Mouse (Mus musculus) kidney, postnatal 0 days (tissue): ENCODE data around the gene Taf15. TPM values are rescaled to one million over a fixed set of nuclear protein-coding genes. Genes with fewer than 3 reads are reported as not detected.

Experiments used
- ATAC-seq: fragments of 200-750 bp; cut with Nextera tagmentation; replicated peaks from 2 replicates; pipeline ENCODE4 v1.8.0; 2017; ENCODE audit warnings: low read depth, moderate number of reproducible peaks, moderate TSS enrichment, moderate library complexity; ENCODE audit not compliant: low FRiP score
- DNase-seq: peaks from one replicate; pipeline ENCODE4 v3.0.0-alpha.2; 2016; ENCODE audit warnings: low spot score
- H3K27ac ChIP-seq: fragments of 300-500 bp; sonication (generic); 2 replicates; pipeline ENCODE4 v1.5.1; 2014; ENCODE audit warnings: mild to moderate bottlenecking
- H3K27me3 ChIP-seq: fragments of 300-500 bp; sonication (generic); 2 replicates; pipeline ENCODE4 v1.6.1; 2014; ENCODE audit warnings: low read length, mixed read lengths; ENCODE audit not compliant: insufficient read depth
- H3K36me3 ChIP-seq: fragments of 300-500 bp; sonication (generic); 2 replicates; pipeline ENCODE4 v1.6.1; 2014; ENCODE audit warnings: low read length, mixed read lengths; ENCODE audit not compliant: insufficient read depth
- H3K4me1 ChIP-seq: fragments of 300-500 bp; sonication (generic); replicated peaks from 2 replicates; pipeline ENCODE4 v1.6.1; 2014; ENCODE audit warnings: antibody characterized with exemption, low read length, mixed read lengths; ENCODE audit not compliant: insufficient read depth
- H3K4me2 ChIP-seq: fragments of 300-500 bp; sonication (generic); 2 replicates; pipeline ENCODE4 v1.6.1; 2014; ENCODE audit warnings: mild to moderate bottlenecking, low read length, moderate library complexity, mixed read lengths
- H3K4me3 ChIP-seq: fragments of 300-500 bp; sonication (generic); replicated peaks from 2 replicates; pipeline ENCODE4 v1.5.1; 2014; ENCODE audit warnings: low read depth, low read length
- H3K9ac ChIP-seq: fragments of 300-500 bp; sonication (generic); 2 replicates; pipeline ENCODE4 v1.6.1; 2014; ENCODE audit warnings: low read depth, low read length
- H3K9me3 ChIP-seq: fragments of 300-500 bp; sonication (generic); replicated peaks from 2 replicates; pipeline ENCODE4 v1.6.1; 2016; ENCODE audit warnings: low read length, inconsistent platforms, mixed read lengths
- CTCF ChIP-seq: IDR thresholded peaks from 2 replicates; pipeline ENCODE4 v1.5.1; 2016; ENCODE audit warnings: antibody characterized with exemption, low read depth, mild to moderate bottlenecking, moderate library complexity
- WGBS: fragments of 180-500 bp; shearing (Covaris S2); extraction: QIAGEN DNeasy Blood & Tissue Kit; methylation state at CpG from one replicate; pipeline ENCODE4 v1.1.7; 2014; 5-methylcytosine and 5-hydroxymethylcytosine counted together
- polyA plus RNA-seq: library from polyadenylated mRNA; unstranded; fragments of >200 nt; fragmentation: Nextera tagmentation; extraction: Ambion mirVana; gene quantifications from 2 replicates; pipeline ENCODE4 v1.2.1, GENCODE M21; 2015

The Taf15 gene
- polyA plus RNA-seq, 1 experiment from 2014 or later: 5.7 TPM

- Histone ChIP-seq H3K4me1 (peaks cover 5% of the 10 kb centered on the region; the same call in 1 of the 2 replicates), H3K9ac (no peak overlapping the region), H3K4me2 (no peak overlapping the region), H3K27ac (no peak overlapping the region), H3K27me3 (peaks cover 3% of the 10 kb centered on the region; the same call in 1 of the 2 replicates), H3K9me3 (no peaks in the 10 kb centered on the region), H3K36me3 (no peaks in the 10 kb centered on the region), H3K4me3 (no peak overlapping the region)
- DNase-seq (no peak), ATAC-seq (no peak)
- TF ChIP-seq CTCF: no peak
- 13% methylated on average over 2 of the region's 2 CpGs for WGBS
Observed at GRCm38 (mm10) chr11:83465976-83466375, 6.9 kb upstream of the Taf15 start.

- Histone ChIP-seq H3K4me3 (no peak overlapping the region), H3K27ac (peak overlapping the region; percentile 54; the same call in 1 of the 2 replicates)
- 54% methylated on average over 11 of the region's 11 CpGs for WGBS
Observed at GRCm38 (mm10) chr11:83467120-83467652, 5.7 kb upstream of the Taf15 start.

GRCm38 (mm10) chr11:83468765-83469164, 4.1 kb upstream of the Taf15 start:
- 86% methylated on average over 3 of the region's 3 CpGs for WGBS
- Histone ChIP-seq H3K27me3 (peaks cover 3% of the 10 kb centered on the region; the same call in 1 of the 2 replicates), H3K27ac (no peak overlapping the region), H3K9ac (no peak overlapping the region), H3K36me3 (no peaks in the 10 kb centered on the region), H3K4me3 (no peak overlapping the region), H3K4me2 (no peak overlapping the region), H3K4me1 (no peaks in the 10 kb centered on the region), H3K9me3 (no peaks in the 10 kb centered on the region)
- ATAC-seq (no peak), DNase-seq (no peak)
- TF ChIP-seq CTCF: no peak

More at GRCm38 (mm10) chr11:83467120-83467652, 5.7 kb upstream of the Taf15 start:
- H3K9me3 ChIP-seq: no peaks in the 10 kb centered on the region
- H3K9ac ChIP-seq: no peak overlapping the region
- H3K4me2 ChIP-seq: no peak overlapping the region
- peaks cover 3% of the 10 kb centered on the region; the same call in 1 of the 2 replicates for H3K27me3 ChIP-seq
- DNase-seq (peak; percentile 54), ATAC-seq (0 out of 2 replicates have a peak, but pooled peaks have one; percentile 37)
- peaks cover 5% of the 10 kb centered on the region; the same call in 1 of the 2 replicates for H3K4me1 ChIP-seq
- TF ChIP-seq CTCF: no peak
- no peaks in the 10 kb centered on the region for H3K36me3 ChIP-seq

GRCm38 (mm10) chr11:83471766-83472165, 1.1 kb upstream of the Taf15 start:
- no peaks in the 10 kb centered on the region for H3K9me3 ChIP-seq
- no peak overlapping the region for H3K9ac ChIP-seq
- no peak overlapping the region for H3K27ac ChIP-seq
- no peaks in the 10 kb centered on the region for H3K36me3 ChIP-seq
- H3K4me3 ChIP-seq: no peak overlapping the region
- 85% methylated on average over 2 of the region's 2 CpGs for WGBS
- ATAC-seq: no peak
- no peak for DNase-seq
- peaks cover 7% of the 10 kb centered on the region for H3K4me1 ChIP-seq
- no peaks in the 10 kb centered on the region for H3K27me3 ChIP-seq
- peak overlapping the region; percentile 78; the same call in 1 of the 2 replicates for H3K4me2 ChIP-seq
- no peak for TF ChIP-seq CTCF

- TF ChIP-seq CTCF: no peak
- Histone ChIP-seq H3K4me1 (peaks cover 7% of the 10 kb centered on the region), H3K36me3 (no peaks in the 10 kb centered on the region), H3K9ac (peak overlapping the region; percentile 89), H3K4me3 (peak overlapping the region; percentile 80), H3K4me2 (peak overlapping the region; percentile 78), H3K27me3 (no peaks in the 10 kb centered on the region), H3K9me3 (no peaks in the 10 kb centered on the region), H3K27ac (peak overlapping the region; percentile 95)
- DNase-seq (peak; percentile 31), ATAC-seq (peak; percentile 85)
- WGBS: under 1% methylated on average over 44 of the region's 52 CpGs
Observed at GRCm38 (mm10) chr11:83473235-83474016, 540 bp downstream of the Taf15 start.

GRCm38 (mm10) chr11:83491488-83491887, 18.6 kb downstream of the Taf15 start:
- no peak for ATAC-seq

More at GRCm38 (mm10) chr11:83491488-83491887, 18.6 kb downstream of the Taf15 start:
- no peak overlapping the region for H3K4me3 ChIP-seq
- H3K9ac ChIP-seq: no peak overlapping the region
- H3K27ac ChIP-seq: no peak overlapping the region
- no peak for DNase-seq
- H3K4me1 ChIP-seq: no peaks in the 10 kb centered on the region
- no peaks in the 10 kb centered on the region for H3K9me3 ChIP-seq
- peaks cover 14% of the 10 kb centered on the region; the same call in 1 of the 2 replicates for H3K36me3 ChIP-seq
- WGBS: 83% methylated on average over 4 of the region's 4 CpGs
- TF ChIP-seq CTCF: peak; percentile 40
- H3K4me2 ChIP-seq: no peak overlapping the region
- H3K27me3 ChIP-seq: no peaks in the 10 kb centered on the region
